Mouse (Mus musculus) CD4-positive, CD25-positive, alpha-beta regulatory T cell, adult 2 months (primary cell): ENCODE measurements at regions not wholly inside any gene's neighbourhood (a gene's known extent, or its start where the extent isn't known, plus 50 kb on each side); places are given as distances from the start of the nearest gene placed in this dataset.

ENCODE experiments used
- DNase-seq: peaks from one replicate; pipeline ENCODE4 v3.0.0-alpha.2; 2012; ENCODE audit warnings: low read depth, low spot score

DNA sequence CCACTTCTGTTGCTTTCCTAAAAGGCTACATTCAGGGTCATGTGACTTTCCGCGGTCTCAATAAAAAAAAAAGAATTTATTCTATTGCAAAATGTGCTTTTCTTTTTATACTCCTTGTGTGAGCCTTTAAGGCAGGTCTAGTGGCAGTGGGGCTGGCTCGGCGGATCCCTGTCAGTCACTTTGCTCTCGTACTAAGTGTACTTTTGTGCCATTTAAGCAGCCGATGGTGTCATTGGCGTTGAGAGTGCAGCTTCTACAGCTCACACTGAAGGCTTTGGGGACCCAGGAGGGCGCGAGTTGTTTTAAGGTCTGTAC lies 313.1 kb downstream of the Mtx2 start:
- no peak for DNase-seq

DNA sequence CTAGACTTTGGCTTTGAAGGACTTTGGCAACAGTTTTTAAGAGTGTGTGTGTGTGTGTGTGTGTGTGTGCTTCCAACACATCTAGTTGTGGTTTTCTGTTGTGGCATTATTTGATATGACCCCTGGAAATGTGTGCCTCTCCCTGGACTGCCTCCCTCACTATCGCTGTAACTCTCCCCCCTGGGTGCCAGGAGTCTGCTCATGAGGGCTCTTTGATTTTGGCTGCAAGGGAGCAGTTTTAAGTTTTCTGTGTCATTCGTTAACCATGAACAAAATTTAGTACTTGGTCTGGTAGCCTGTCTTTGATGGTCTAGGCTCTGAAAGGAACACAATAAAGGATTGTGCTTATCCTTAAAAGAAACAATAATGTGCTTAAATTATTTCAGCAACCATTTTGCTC lies 313.9 kb downstream of the Mtx2 start:
- DNase-seq, result no peak

DNA sequence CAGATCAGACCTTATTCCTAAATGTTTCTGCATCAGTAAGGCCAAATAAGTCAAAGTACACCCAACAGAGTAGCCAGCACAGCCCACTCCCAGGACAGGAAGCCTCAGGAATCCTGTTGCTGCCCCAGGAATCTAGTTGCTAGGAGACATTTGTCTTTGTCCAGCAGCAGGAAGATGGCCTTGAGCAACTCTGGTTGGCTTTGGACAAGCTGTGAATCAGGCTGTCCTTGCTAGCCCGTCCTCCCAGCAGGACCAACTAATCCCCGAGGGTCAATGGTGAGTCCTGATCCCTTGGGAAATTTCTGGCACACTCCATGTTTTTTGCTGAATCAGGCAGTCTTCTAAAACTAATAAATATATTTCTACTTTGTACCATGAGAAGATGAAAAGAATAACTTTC lies 317.1 kb downstream of the Mtx2 start:
- DNase-seq, result no peak

DNA sequence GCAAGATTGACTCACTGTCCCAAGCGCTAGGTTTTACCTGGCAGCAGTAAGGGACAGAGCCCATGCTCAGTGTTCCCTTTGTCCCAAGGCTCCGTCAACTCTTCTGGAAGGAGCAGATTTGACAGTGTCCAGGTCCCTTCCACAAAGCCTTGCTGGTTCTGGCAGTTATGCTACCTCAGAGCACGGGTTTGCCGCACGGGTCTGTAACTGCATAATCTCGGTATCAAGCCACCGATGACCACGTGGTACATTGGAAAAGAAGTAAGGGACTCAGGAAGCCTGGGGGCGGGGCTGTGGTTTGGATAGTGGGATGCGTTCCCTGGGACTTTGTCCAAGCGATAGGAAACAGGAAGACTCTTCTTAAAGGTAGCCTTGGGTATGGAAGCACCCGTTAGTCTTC lies 319.3 kb downstream of the Mtx2 start:
- no peak for DNase-seq

DNA sequence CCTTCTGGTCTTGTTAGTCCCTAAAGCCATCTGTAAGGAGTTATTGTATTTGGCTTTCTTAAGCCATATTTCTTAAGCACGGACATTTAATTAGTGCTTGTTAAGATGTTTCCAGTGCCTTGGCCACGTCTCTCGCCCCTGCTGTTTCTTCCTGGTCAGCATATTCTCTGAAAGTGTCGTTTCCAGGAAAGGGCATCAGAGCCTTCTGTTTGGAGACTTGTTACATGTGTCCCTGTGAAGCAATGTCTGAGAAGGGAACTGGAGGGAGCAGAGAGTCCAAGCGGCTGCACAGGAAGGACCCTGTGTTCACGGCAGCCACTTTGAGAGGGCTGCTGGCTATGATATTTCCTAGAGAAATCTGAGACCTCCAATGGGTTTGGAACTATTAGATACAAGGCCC lies 320.7 kb downstream of the Mtx2 start:
- no peak for DNase-seq

DNA sequence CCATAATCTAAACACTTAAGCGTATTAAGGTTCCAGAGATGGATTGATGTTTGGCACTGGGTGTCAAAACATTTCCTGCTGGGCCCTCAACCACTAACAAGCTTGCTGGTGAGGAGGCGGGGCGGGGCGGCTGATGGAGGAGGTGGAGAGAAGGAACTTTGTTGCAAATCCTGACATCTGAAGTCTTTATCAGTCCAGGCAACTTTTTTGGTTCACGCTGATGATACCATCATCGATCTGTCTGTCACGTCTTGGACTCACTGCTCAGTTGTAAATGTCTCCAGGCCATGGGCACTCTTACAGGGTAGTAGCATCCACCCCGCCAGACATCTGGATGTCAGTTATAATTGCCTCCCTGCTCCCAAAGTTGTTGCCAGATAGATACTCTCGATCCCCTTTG lies 321.8 kb downstream of the Mtx2 start:
- DNase-seq, result no peak

DNA sequence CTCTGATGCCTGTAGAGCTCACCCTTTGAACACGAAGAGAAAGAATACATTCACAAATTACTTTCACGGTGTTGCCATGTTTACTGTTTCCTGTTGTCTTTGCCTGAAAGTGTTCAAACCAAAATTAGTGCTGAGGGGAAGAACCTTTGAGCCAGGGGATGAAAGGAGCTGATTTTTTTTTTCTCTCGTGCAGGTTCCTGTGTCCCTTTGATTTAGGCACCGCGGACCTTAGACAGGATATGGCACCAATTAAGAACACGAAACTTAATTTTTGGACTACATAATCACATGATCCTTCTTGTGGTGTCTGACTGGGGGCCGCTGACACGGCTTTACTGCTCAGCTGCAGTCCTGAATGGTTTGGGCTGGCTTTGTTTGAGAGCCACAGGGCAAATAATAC lies 322.4 kb downstream of the Mtx2 start:
- peak; percentile 7 for DNase-seq

DNA sequence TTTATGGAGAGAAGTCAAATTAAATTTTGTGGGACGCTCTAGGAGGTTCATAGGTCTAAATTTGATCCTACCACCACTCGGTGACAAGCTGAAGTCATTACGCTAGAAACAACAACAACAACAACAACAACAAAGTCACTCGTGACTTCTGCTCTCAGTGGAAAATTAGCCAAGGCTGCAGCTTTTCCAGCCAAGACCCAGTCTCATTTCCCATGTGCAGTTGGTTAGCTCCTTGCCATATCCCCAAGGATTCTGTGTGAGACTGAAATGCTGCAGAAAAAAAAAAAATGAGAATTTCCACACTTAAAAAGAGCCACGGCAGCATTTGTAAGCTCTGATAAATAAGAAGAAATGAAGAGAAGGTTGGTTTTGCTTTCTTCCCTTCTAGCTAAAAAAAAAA lies 323.4 kb downstream of the Mtx2 start:
- DNase-seq, result no peak

DNA sequence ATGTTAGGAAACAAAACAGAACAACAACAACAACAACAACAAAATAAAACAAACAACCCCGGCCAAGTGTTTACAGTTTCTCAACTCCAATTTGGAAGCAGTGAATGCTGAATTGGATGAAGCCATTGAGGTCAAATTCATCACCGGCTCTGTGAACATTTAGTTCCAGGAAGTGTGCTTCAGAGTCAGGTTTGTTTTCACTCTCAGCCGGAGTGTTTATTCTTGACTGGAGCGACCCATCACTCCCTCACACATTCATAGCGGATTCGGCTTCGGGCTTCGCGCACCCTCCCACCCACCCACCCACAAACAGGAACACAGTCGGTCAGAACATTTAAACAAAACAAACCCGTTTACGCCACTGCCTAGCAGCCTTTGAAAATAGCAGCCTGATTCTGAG lies 324.0 kb downstream of the Mtx2 start:
- DNase-seq, result no peak

DNA sequence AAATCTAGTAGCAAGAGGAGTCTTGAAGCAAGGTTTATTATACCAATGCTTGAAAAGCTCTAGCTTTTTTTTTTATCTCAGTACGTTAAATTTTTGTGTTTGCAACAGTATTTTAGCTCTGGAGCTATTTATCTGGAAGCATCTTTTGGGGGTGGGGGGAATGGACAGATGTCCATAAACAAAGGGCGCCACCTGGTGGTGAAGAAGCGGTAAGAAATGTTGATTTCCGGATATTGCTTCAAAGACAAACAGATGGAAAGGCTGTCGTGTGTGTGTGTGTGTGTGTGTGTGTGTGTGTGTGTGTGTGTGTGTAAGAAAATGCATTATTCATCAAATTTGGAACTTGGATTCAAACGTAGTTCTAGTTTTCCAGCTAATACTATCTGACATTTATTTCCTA lies 325.4 kb downstream of the Mtx2 start:
- DNase-seq, result peak; percentile 70

DNA sequence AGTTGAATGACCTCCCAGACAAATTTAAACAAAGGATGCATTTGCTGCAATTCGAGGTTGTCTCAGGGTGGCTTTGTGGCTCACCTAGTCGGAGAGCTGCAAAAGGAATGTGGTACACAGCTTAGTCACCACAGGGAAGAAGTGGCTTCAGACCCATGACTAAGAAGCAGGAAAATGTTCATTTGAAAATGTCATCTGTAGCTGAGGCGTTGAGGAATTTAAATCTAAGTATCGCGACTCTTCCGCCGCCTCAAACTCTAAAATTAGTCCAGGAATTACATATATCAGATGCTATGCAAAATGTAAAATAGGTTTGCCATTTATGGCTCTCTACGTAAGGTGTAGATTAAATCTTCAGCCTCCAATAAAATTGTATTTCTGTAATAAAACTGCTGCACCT lies 325.9 kb downstream of the Mtx2 start:
- DNase-seq, result no peak

DNA sequence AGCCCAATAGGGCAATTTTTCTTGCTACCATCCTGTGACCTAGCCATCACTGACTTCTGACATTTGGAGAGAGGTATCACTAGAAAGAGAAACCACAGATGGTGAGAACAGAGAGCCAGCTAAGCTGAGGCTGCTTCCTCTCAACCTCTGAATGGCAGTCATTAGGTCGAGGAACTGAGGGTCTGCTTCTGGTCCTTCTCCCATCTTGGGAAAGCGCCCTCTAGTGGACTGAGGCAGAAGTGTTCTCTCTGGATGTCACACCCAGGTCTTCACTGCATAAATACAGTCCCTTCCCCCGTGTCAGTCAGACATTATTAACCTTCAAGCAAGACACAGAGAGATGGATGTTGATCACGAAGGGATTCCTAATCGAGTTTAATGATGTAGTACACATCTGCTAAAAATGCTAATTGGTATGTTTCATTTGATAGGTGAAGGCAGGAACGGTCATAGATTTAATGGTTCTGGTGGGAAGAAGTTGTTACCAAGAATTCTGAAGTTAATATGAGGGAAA lies 326.9 kb downstream of the Mtx2 start:
- DNase-seq, result peak; percentile 59

DNA sequence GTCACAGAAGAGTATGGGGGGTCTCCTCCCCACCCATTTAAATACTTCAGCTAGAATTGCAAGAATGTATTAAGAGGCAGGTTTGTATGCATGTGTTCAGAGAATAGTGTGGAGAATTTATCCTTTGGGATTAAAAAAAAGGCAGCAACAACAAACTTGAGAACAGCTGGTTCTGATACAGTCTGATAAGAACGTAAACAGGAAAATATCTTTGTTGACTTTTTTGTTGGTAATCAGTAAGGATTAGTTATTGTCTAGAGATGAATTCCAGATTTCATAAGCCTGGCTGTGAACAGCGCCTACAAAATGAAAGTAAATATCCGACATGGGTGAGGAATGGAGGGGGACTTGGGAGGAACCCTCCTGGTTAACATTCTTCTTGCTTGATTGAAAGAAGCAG lies 328.8 kb downstream of the Mtx2 start:
- no peak for DNase-seq

DNA sequence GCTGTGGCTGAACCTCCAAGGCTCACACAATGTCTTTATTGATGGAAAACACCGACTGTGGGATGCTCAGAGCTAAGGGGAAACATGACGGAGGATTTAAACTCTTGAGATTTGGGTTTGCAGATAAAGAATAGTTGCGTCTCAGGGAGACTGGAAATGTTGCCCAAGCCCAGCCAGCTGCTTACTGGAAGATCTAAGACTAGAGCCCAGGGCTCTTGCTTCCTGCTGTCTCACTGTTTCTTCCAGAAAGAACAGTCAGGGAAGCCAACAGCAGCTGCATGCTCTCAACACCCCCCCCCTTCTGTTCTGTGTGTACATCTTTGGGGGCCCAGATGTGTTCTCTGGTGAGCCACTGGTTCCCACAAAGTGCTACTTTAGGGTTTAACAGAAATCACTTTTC lies 333.0 kb downstream of the Mtx2 start:
- DNase-seq, result no peak

DNA sequence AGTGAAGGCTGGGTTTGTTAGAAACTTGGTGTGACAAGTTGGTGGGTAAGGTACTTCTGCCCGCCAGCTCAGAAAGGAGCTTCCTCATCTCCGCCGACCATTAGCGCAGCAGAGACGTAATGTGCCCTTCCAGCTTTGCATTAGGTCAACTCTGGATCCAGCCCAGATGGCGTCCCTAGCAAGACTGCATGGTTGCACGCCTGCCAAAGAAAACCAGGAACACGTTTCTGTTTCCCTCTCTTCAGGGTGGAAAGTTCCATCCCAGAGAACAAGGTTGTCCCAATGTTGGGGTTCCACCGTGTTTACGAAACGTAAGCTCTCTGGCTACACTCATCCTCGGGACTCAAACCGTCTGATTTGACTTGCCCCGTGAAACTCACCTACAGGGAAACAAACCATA lies 335.5 kb downstream of the Mtx2 start:
- no peak for DNase-seq

DNA sequence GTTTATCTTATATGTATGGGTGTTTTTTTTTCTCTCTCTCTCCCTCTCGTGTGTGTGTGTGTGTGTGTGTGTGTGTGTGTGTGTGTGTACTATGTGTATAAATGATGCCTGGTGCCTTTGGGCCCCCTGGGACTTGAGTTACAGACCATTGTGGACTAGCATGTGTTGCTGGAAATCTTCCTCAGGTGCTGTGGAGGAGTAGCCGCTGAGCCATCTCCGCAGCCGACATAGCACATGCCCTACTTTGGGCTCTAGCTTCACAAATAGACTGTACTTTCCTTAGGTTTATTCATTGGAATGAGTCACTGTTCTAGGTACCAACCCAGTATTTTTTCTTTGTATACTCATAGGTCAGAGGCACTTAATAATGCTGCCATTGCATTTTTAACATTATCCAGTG lies 339.4 kb downstream of the Mtx2 start:
- DNase-seq, result no peak

DNA sequence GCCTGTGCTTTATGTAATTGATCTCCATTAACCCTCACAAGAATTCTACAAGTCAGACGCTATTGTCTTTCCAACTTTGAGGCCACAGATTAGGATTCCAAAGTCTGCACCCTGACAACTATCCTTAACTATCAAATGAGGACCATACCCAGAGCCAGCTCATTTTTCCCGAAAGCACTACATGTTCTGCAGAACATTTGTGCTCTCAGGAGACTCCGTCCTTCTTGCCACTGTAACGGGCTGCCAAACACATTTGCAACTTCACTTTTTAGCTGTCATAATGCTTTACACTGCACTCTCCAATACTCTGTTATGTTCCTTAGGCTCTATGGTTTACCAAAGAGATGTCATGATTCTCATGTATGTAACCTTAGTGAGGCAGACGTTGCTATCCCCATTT lies 350.7 kb downstream of the Mtx2 start:
- DNase-seq, result no peak

DNA sequence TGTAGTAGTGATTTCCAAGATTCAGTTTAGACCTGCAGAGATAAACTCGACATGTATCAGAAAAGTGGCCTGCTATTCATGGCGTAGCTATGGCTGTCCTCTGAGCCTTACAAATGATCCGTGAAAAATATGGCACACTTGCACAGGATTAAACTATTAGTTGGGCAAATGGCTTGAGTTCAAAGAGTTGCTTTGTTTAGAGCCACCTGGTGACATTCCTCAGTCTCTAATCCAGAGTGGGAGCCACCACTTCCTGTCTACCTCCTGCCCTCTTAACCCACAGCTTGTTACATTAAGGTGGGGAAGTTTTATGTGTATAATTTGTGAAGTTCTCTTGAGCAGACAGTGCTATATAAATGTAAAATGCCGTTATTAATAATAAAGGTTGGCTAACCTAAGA lies 357.7 kb downstream of the Mtx2 start:
- no peak for DNase-seq

DNA sequence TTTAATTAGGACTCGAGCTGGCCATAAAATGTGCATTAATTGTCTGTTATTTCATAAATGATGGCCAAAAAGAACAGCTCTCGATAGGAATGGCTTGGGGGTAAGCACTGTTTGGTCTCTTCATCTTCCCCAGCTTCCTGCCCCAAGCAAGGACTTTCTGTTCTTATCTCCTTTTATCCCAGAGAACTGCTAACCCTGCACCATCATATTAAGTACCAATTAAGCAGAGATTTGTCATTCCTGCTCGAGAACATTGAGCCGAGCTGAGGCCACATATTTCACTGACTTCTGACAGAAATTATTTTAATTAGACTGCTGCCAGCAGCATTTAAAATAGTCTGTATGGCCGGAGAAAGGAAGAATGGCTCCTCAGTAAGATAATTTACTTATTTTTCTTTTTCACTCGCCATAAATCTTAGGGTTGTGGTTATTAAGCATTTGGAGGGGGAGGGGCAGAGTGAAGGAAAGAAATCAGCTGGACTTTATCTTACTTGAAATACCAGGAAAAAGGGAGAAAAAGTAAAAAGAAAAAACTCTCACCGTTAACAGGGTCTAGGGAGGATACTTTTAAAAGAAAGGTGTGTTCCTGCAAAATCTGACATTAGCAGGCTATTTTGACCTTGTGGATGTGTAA lies 377.1 kb downstream of the Mtx2 start:
- DNase-seq, result no peak

DNA sequence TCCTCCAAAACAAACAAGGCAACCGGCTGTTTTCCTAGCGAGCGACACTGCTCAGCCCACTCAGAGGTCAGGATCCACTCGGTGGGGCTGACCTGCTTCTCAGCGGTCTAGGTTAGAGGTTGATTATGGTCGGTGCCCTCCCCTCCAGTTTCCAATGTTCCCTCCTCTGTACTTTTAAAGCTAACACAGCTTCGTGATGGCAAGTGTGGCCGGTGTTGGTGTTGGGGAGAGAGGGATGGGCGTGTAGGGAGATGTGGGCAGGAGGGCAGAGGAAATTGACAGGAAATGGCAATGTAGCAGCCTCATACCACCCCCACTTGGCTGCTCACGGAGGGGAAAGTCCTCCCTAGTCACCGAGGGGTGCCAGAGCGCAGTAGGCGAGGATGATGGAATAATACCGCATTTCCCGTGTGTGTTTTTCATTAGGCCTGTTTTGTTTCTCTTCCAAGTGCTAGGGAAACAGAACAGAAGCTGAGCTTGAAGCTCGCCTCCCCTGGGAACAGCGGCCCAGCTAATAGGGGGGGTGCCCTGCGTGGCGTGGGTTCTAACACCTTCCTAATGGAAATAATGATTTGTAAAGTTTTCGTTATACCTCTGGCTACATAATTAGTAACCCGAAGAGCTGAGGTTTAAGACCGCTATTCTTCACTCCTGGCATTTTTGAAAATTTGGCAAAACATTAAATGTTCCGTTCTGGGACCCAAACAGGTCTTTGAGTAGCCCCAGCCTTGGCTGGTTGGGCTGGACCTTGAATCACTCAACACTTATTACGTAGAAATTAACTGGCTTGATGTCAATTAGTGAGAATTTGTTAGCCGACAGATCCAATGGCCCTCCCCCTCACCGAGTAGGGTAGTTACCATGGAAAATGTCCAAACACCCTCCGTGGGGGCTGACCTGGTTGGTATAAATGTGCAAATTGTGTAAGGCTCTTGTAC lies 383.5 kb downstream of the Mtx2 start:
- DNase-seq, result no peak

DNA sequence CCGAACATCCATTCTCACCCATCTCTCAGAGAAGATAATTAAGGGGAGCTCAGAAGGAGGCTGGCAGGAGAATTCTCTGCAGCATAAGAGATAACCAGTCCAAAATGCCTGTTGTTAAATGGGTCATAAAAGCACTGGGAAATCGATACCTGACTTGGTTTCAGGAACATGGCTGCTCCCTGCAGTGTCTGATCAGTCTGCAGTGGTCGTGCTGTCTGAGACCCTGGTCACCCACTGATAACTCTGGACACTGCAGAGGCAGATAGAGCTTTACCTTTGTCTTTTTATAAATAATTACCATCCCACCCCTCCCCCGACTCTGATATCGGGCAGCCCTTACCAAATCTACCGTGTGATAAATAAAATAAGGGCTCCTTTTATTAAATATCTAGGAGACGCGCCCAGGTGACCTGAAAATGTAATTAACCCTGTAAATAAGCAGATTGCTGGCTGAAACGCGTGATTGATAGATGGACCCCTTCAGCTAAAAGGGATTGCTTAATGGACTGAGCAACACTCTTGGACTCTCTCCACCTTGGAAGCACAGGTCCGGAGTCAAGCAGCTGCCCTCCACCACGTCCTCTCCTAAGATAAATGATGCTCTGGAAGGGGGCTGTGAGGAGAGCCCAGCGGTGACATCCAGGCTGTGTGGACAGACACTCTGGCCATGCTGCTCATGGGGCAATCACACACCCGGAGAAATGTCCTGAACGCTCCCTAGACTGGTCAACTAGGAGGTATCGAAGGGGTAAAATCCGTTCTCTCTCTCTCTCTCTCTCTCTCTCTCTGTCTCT lies 384.4 kb downstream of the Mtx2 start:
- DNase-seq, result no peak

DNA sequence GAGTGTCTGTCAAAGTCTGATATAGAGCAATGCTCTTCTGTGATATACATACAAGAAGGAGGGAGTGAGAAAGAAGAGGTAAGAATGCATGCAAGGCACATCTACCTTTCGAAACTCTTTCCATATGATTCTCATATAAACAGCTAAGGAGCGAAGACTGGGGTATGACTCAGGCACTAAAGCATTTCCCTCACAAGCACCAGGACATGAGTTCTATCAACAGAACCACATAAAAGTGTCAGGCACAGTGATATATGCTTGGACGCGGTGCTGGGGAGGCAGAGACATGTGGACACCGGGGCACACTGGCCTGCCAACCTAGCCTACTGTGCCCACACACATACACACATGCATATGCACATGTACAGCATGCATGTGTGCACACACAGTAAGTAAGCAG lies 391.3 kb downstream of the Mtx2 start:
- no peak for DNase-seq
